Mouse (Mus musculus) kidney, postnatal 0 days (tissue): ENCODE results near the gene Rffl. TPM values are rescaled to one million over a fixed set of nuclear protein-coding genes. Genes with fewer than 3 reads are reported as not detected.

Experiments used
- ATAC-seq: fragments of 200-750 bp; cut with Nextera tagmentation; replicated peaks from 2 replicates; pipeline ENCODE4 v1.8.0; 2017; ENCODE audit warnings: low read depth, moderate number of reproducible peaks, moderate TSS enrichment, moderate library complexity; ENCODE audit not compliant: low FRiP score
- DNase-seq: peaks from one replicate; pipeline ENCODE4 v3.0.0-alpha.2; 2016; ENCODE audit warnings: low spot score
- H3K27ac ChIP-seq: fragments of 300-500 bp; sonication (generic); 2 replicates; pipeline ENCODE4 v1.5.1; 2014; ENCODE audit warnings: mild to moderate bottlenecking
- H3K27me3 ChIP-seq: fragments of 300-500 bp; sonication (generic); 2 replicates; pipeline ENCODE4 v1.6.1; 2014; ENCODE audit warnings: low read length, mixed read lengths; ENCODE audit not compliant: insufficient read depth
- H3K36me3 ChIP-seq: fragments of 300-500 bp; sonication (generic); 2 replicates; pipeline ENCODE4 v1.6.1; 2014; ENCODE audit warnings: low read length, mixed read lengths; ENCODE audit not compliant: insufficient read depth
- H3K4me1 ChIP-seq: fragments of 300-500 bp; sonication (generic); replicated peaks from 2 replicates; pipeline ENCODE4 v1.6.1; 2014; ENCODE audit warnings: antibody characterized with exemption, low read length, mixed read lengths; ENCODE audit not compliant: insufficient read depth
- H3K4me2 ChIP-seq: fragments of 300-500 bp; sonication (generic); 2 replicates; pipeline ENCODE4 v1.6.1; 2014; ENCODE audit warnings: mild to moderate bottlenecking, low read length, moderate library complexity, mixed read lengths
- H3K4me3 ChIP-seq: fragments of 300-500 bp; sonication (generic); replicated peaks from 2 replicates; pipeline ENCODE4 v1.5.1; 2014; ENCODE audit warnings: low read depth, low read length
- H3K9ac ChIP-seq: fragments of 300-500 bp; sonication (generic); 2 replicates; pipeline ENCODE4 v1.6.1; 2014; ENCODE audit warnings: low read depth, low read length
- H3K9me3 ChIP-seq: fragments of 300-500 bp; sonication (generic); replicated peaks from 2 replicates; pipeline ENCODE4 v1.6.1; 2016; ENCODE audit warnings: low read length, inconsistent platforms, mixed read lengths
- CTCF ChIP-seq: IDR thresholded peaks from 2 replicates; pipeline ENCODE4 v1.5.1; 2016; ENCODE audit warnings: antibody characterized with exemption, low read depth, mild to moderate bottlenecking, moderate library complexity
- WGBS: fragments of 180-500 bp; shearing (Covaris S2); extraction: QIAGEN DNeasy Blood & Tissue Kit; methylation state at CpG from one replicate; pipeline ENCODE4 v1.1.7; 2014; 5-methylcytosine and 5-hydroxymethylcytosine counted together
- polyA plus RNA-seq: library from polyadenylated mRNA; unstranded; fragments of >200 nt; fragmentation: Nextera tagmentation; extraction: Ambion mirVana; gene quantifications from 2 replicates; pipeline ENCODE4 v1.2.1, GENCODE M21; 2015

Rffl gene
- polyA plus RNA-seq, 1 experiment from 2014 or later = 21.7 TPM

DNA sequence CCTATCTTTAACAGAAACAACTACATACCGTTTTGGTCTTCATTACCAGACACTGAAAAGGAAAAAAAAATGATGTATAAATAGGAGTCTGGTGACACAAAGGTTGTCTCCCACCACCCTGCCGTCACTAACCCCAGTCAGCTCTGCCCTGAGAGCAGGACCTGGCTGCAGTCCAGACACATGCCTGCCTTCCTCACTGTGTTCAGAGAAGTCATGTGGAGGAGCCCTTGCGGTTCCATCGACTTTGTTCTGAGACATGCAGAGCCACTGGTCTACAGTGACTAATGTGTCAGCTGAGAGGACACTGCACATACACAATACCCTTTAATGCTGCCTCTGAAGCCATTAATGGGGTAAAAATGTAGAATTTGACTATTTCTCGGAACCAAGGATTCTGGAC lies 62.5 kb downstream of the Rffl start:
- ATAC-seq (no peak), DNase-seq (no peak)
- Histone ChIP-seq H3K36me3 (peaks cover 24% of the 10 kb centered on the region; the same call in 1 of the 2 replicates), H3K4me3 (no peak overlapping the region), H3K27ac (no peak overlapping the region), H3K27me3 (no peaks in the 10 kb centered on the region), H3K9ac (no peak overlapping the region), H3K4me1 (peaks cover 8% of the 10 kb centered on the region; the same call in 1 of the 2 replicates), H3K9me3 (no peaks in the 10 kb centered on the region), H3K4me2 (no peak overlapping the region)
- TF ChIP-seq CTCF = no peak
- WGBS = 66% methylated on average over 5 of the region's 5 CpGs

DNA sequence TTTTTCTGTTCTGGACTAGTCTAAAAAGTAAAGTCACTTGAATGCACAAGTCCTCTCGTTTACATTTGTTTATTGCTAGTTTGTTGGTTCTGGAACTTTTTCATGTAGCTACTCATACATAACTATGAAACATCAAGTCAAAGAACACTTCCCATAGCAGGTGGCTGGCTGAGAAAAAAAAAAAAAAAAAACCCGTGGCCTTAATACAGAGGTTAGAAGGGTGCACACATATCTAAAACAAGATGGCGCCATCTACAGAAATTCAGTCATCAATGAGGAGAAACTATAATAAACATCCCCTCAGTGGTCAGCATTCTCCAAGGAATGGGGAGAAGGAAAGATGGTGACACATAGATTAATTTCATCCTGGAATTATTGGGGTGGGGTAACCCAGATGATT lies 63.6 kb downstream of the Rffl start:
- 80% methylated on average over 3 of the region's 3 CpGs for WGBS
- H3K36me3 ChIP-seq = peaks cover 34% of the 10 kb centered on the region
- no peaks in the 10 kb centered on the region for H3K9me3 ChIP-seq
- no peak overlapping the region for H3K4me2 ChIP-seq
- H3K4me3 ChIP-seq = no peak overlapping the region
- H3K9ac ChIP-seq = no peak overlapping the region
- H3K27me3 ChIP-seq = no peaks in the 10 kb centered on the region
- ATAC-seq (no peak), DNase-seq (no peak)
- H3K27ac ChIP-seq = no peak overlapping the region
- H3K4me1 ChIP-seq = peaks cover 3% of the 10 kb centered on the region; the same call in 1 of the 2 replicates
- TF ChIP-seq CTCF = no peak

DNA sequence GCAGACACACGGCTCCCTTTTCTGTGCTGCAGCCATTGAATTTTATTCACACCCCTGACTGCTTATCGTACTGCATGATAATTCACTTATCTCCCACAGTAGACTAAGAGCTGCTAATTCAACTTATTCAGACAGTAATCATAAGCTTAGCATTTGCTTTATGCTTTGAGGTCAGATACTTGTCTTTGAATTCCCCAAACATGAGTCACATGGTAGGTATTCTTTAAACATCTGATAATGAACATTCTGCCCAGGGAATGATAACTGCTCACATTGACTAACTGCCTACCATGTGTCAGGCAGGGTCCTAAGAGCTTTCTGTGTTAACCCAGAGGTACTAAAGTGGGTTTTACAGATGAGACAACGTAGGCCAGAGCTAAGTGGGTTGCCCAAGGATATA lies 64.4 kb downstream of the Rffl start:
- H3K27ac ChIP-seq = no peak overlapping the region
- no peak for TF ChIP-seq CTCF
- no peak overlapping the region for H3K4me3 ChIP-seq
- no peaks in the 10 kb centered on the region for H3K9me3 ChIP-seq
- no peak for ATAC-seq
- H3K27me3 ChIP-seq = no peaks in the 10 kb centered on the region
- 85% methylated on average over 3 of the region's 3 CpGs for WGBS
- H3K4me2 ChIP-seq = no peak overlapping the region
- DNase-seq = no peak
- H3K9ac ChIP-seq = no peak overlapping the region
- peaks cover 40% of the 10 kb centered on the region for H3K36me3 ChIP-seq
- no peaks in the 10 kb centered on the region for H3K4me1 ChIP-seq

DNA sequence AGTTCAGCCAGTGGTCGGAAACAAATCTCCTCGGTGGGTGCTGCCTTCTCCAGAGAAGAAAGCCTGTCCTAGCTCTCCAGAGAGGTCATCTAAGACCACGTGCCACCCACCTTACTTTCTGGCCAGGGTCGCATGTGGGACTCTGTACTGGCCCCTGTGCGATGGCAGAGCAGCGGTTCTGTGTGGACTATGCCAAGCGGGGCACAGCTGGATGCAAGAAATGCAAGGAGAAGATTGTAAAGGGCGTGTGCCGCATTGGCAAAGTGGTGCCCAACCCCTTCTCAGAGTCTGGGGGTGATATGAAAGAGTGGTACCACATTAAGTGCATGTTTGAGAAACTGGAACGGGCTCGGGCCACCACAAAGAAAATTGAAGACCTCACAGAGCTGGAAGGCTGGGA lies 87.6 kb downstream of the Rffl start:
- Histone ChIP-seq H3K4me1 (0 out of 2 replicates have a peak, but pooled peaks cover 5% of the 10 kb centered on the region), H3K9me3 (no peaks in the 10 kb centered on the region), H3K4me2 (no peak overlapping the region), H3K36me3 (peaks cover 31% of the 10 kb centered on the region), H3K27ac (no peak overlapping the region), H3K27me3 (no peaks in the 10 kb centered on the region), H3K9ac (no peak overlapping the region), H3K4me3 (no peak overlapping the region)
- TF ChIP-seq CTCF = no peak
- DNase-seq = no peak
- ATAC-seq = no peak
- 93% methylated on average over 11 of the region's 11 CpGs for WGBS

DNA sequence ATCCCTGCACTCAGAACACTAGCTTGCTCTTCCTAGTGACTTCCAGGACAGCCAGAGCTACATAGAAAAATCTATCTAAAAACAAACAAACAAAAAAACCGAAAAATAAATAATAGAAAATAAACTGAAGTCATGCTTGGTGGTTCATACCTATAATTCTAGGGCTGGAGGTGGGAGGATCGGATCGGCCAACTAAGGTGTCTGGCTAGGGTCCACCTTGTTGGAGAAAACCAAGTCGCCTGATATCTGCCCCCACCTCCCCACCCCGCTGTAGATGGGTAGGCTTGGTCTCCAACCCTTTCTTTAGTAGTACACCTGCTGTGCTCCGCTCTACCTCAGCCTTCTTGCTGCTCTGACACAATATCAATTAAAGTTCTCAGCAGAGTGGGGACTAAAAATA lies 88.8 kb downstream of the Rffl start:
- DNase-seq = no peak

DNA sequence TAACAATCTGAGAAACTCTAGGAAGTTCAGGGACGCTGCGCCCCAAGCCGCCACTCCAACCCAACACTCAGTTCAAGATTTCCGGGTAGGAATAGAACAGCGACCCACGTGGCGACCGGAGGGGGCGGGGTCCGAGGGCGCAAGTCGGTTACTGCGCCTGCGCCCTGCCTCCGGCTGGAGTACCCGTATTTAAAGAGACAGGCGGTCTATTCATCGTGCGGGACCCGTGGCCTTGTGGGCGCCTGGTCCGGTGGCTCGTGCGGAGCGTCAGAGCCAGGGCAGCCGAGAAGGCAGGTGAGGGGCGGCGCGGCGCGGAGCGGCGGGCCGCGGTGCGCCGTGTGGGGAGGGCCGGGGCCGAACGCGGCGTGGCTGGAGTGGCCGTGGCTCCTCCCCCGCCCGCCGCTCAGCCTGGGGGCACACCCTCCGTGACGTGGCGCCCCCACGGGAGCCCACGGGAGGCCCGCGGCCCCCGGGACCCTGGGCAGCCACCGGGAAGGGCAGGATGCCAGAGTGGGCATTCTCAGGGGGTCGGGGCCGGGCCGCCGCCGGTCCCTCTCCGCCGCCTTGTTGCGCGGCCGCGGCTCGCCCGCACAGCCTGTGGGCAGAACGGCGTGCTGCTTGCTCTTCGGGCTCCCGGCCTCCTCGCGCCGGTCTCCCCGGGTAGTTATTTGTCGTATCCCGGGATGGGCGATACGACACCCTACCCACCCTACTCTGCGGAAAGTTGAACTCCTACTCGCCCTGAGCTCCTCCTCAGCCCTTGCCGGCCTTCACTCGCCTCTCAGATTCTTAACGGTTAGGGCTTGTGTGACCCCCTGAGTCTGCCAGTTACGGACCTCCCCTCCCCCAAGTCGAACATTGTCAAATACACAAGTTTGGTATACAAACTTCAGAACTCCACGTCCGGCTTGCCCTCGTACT lies 89.8 kb downstream of the Rffl start, which contains the start of gene Lig3:
Gene Lig3, plus strand, starts transcription at position 126 of the 921 bp plus-strand sequence.
- H3K9me3 ChIP-seq = no peaks in the 10 kb centered on the region
- H3K27me3 ChIP-seq = no peaks in the 10 kb centered on the region
- peak; percentile 98 for DNase-seq
- peak within 1 kb of the TSS; percentile 94 for H3K27ac ChIP-seq
- under 1% methylated on average over 83 of the region's 90 CpGs for WGBS
- TF ChIP-seq CTCF = no peak; the same call in 1 of the 2 replicates
- H3K9ac ChIP-seq = peak within 1 kb of the TSS; percentile 97
- H3K4me3 ChIP-seq = peak within 1 kb of the TSS; percentile 97
- peak within 1 kb of the TSS; percentile 70 for H3K4me2 ChIP-seq
- 0 out of 2 replicates have a peak, but pooled peaks cover 5% of the 10 kb centered on the region for H3K4me1 ChIP-seq
- peak; percentile 94 for ATAC-seq
- H3K36me3 ChIP-seq = peaks cover 12% of the 10 kb centered on the region; the same call in 1 of the 2 replicates

More for the DNA sequence above, 88.8 kb downstream of the Rffl start:
- Histone ChIP-seq H3K36me3 (peaks cover 20% of the 10 kb centered on the region), H3K4me1 (0 out of 2 replicates have a peak, but pooled peaks cover 5% of the 10 kb centered on the region), H3K9ac (peak overlapping the region; percentile 97), H3K27me3 (no peaks in the 10 kb centered on the region), H3K27ac (peak overlapping the region; percentile 94), H3K9me3 (no peaks in the 10 kb centered on the region), H3K4me3 (peak overlapping the region; percentile 97), H3K4me2 (peak overlapping the region; percentile 70)
- TF ChIP-seq CTCF = no peak
- ATAC-seq = no peak
- 30% methylated on average over 6 of the region's 6 CpGs for WGBS
